Mouse (Mus musculus) lung, adult 2 months (tissue): ENCODE results near the gene Taf1b. TPM values are rescaled to one million over a fixed set of nuclear protein-coding genes. Genes with fewer than 3 reads are reported as not detected.

Experiments used
- DNase-seq: peaks from one replicate; pipeline ENCODE4 v3.0.0; 2022
- H3K4me1 ChIP-seq: fragments of 200-500 bp; 2 replicates; pipeline ENCODE4 v1.6.1; 2011; ENCODE audit warnings: low read length; ENCODE audit not compliant: control insufficient read depth, insufficient read depth
- H3K4me3 ChIP-seq: fragments of 200-500 bp; replicated peaks from 2 replicates; pipeline ENCODE3; 2011; ENCODE audit warnings: low read depth, mild to moderate bottlenecking, control low read depth, low read length; ENCODE audit errors: extremely low read depth
- CTCF ChIP-seq: fragments of 200-500 bp; IDR thresholded peaks from 2 replicates; pipeline ENCODE4 v1.5.1; 2011; ENCODE audit warnings: mild to moderate bottlenecking, low read length, control low read depth; ENCODE audit not compliant: insufficient read depth
- POLR2A ChIP-seq: fragments of 200-500 bp; IDR thresholded peaks from 2 replicates; pipeline ENCODE4 v1.6.1; 2011; ENCODE audit warnings: low read depth, mild to moderate bottlenecking, control low read depth, low read length, borderline replicate concordance; ENCODE audit errors: extremely low read depth
- WGBS: fragments of 180-500 bp; shearing (Covaris S2); methylation state at CpG from one replicate; pipeline ENCODE4 v1.1.7; 2018; 5-methylcytosine and 5-hydroxymethylcytosine counted together
- polyA plus RNA-seq: library from polyadenylated mRNA; depleted of rRNA; stranded (reverse); fragments of >200 nt; gene quantifications from 2 replicates; pipeline ENCODE4 v1.2.3, GENCODE M21; 2012; rRNA removed

Gene Taf1b
- polyA plus RNA-seq, 1 experiment = 10.0 TPM

GRCm38 (mm10) chr12:24592956-24593672, 95.0 kb downstream of the Taf1b start:
- WGBS = 2% methylated on average over 22 of the region's 22 CpGs
- TF ChIP-seq CTCF (no peak), POLR2A (no peak)
- peak; percentile 75 for DNase-seq

GRCm38 (mm10) chr12:24597376-24597775, 99.2 kb downstream of the Taf1b start:
- peaks cover 6% of the 10 kb centered on the region; the same call in 1 of the 2 replicates for H3K4me1 ChIP-seq
- WGBS = 56% methylated on average over 6 of the region's 6 CpGs
- H3K4me3 ChIP-seq = no peak overlapping the region
- no peak for DNase-seq
- TF ChIP-seq CTCF = no peak
- TF ChIP-seq POLR2A = no peak

More at GRCm38 (mm10) chr12:24592956-24593672, 95.0 kb downstream of the Taf1b start:
- Histone ChIP-seq H3K4me3 (peak overlapping the region; percentile 60), H3K4me1 (peaks cover 6% of the 10 kb centered on the region; the same call in 1 of the 2 replicates)

GRCm38 (mm10) chr12:24599366-24599895, 101.3 kb downstream of the Taf1b start:
- WGBS = 73% methylated on average over 8 of the region's 8 CpGs
- H3K4me1 ChIP-seq = no peaks in the 10 kb centered on the region
- no peak for DNase-seq
- TF ChIP-seq POLR2A (no peak), CTCF (no peak)
- H3K4me3 ChIP-seq = no peak overlapping the region

GRCm38 (mm10) chr12:24600074-24600473, 101.9 kb downstream of the Taf1b start:
- 71% methylated on average over 7 of the region's 7 CpGs for WGBS
- no peak for TF ChIP-seq POLR2A
- no peak for TF ChIP-seq CTCF
- Histone ChIP-seq H3K4me3 (no peak overlapping the region), H3K4me1 (no peaks in the 10 kb centered on the region)
- DNase-seq = no peak

- Histone ChIP-seq H3K4me3 (no peak overlapping the region), H3K4me1 (no peaks in the 10 kb centered on the region)
- DNase-seq = peak; percentile 62
- WGBS = 2% methylated on average over 9 of the region's 9 CpGs
- peak; percentile 83 for TF ChIP-seq CTCF
- TF ChIP-seq POLR2A = no peak
Observed at GRCm38 (mm10) chr12:24600806-24601205, 102.6 kb downstream of the Taf1b start.

GRCm38 (mm10) chr12:24603266-24603665, 105.1 kb downstream of the Taf1b start:
- no peaks in the 10 kb centered on the region for H3K4me1 ChIP-seq
- H3K4me3 ChIP-seq = no peak overlapping the region
- TF ChIP-seq POLR2A (no peak), CTCF (peak; percentile 67)
- WGBS = 46% methylated on average over 2 of the region's 2 CpGs
- DNase-seq = peak; percentile 61

GRCm38 (mm10) chr12:24606166-24606565, 108.0 kb downstream of the Taf1b start:
- Histone ChIP-seq H3K4me3 (no peak overlapping the region), H3K4me1 (no peaks in the 10 kb centered on the region)
- DNase-seq = no peak
- no peak for TF ChIP-seq POLR2A
- no peak for TF ChIP-seq CTCF
- WGBS = 65% methylated on average over 10 of the region's 10 CpGs

Other genes with a start within 250 kb of the Taf1b start
- 2.2 and 6.5 TPM in 2 replicates for gene Grhl1, start 73.9 kb downstream of the Taf1b start, polyA plus RNA-seq
- gene Klf11, start 152.9 kb downstream of the Taf1b start, polyA plus RNA-seq = 22.1 and 35.2 TPM in 2 replicates
- 16.7 and 22.5 TPM in 2 replicates for gene Cys1, start 183.5 kb downstream of the Taf1b start, polyA plus RNA-seq
- 1.6 and 2.1 TPM in 2 replicates for gene Rrm2, start 209.9 kb downstream of the Taf1b start, polyA plus RNA-seq